Comparison of ENCODE assay signal across 17 mouse cellular contexts in genomic region chr19:22604322-22604721, GRCm38 (mm10).
DNase-seq lines count a peak whose midpoint lies in the region; ATAC-seq and TF ChIP-seq lines count a peak whose summit lies in the region.
"Had no signal": no experiment of that assay in that cellular context is flagged by ENCODE, and none has a peak within 500 bp of the region (broad histone marks: within the 10 kb centered on the region; RNA-seq: fewer than 3 reads in every experiment).

No protein-coding gene starts in this region.

- no peak overlapping the region for H3K4me3 ChIP-seq in midbrain, embryonic 16.5 days (ENCODE audit: low read depth, low read length)
- no peak overlapping the region for H3K4me3 ChIP-seq in midbrain, embryonic 10.5 days
- no peak overlapping the region for H3K4me3 ChIP-seq in layer of hippocampus, adult 2 months
- H3K4me3 ChIP-seq: heart, adult 2 months; neural tube, embryonic 13.5 days had no signal

- TF ChIP-seq CTCF in layer of hippocampus, adult 2 months (conservative IDR thresholded peaks at IDR 0.05), result no peak

- H3K9me3 ChIP-seq in midbrain, embryonic 16.5 days (replicated peaks; ENCODE audit: control insufficient read depth, low read length, poor library complexity, severe bottlenecking), result no peaks in the 10 kb centered on the region
- no peaks in the 10 kb centered on the region for H3K9me3 ChIP-seq in midbrain, embryonic 10.5 days (replicated peaks)
- H3K9me3 ChIP-seq: neural tube, embryonic 13.5 days had no signal

- no peak for DNase-seq in cerebellum, postnatal 4 days (ENCODE audit: low spot score in 2 of 2)
- DNase-seq in midbrain, embryonic 10.5 days (ENCODE audit: low spot score), result no peak
- DNase-seq in cerebellum, adult 9-11 months, result peak; percentile 49
- DNase-seq in retina, postnatal 1 day, result peak; percentile 67
- no peak for DNase-seq in layer of hippocampus, adult 2 months (ENCODE audit: low spot score in 2 of 2)
- DNase-seq: heart, adult 2 months; kidney, adult 2 months; layer of hippocampus, postnatal 36 days; lung, postnatal 14 days; thymus, postnatal 25 days had no signal

- peak overlapping the region; percentile 3; the same call in 1 of the 2 replicates for H3K27ac ChIP-seq in midbrain, embryonic 16.5 days (ENCODE audit: low read length)
- no peak overlapping the region for H3K27ac ChIP-seq in midbrain, embryonic 10.5 days (replicated peaks)
- H3K27ac ChIP-seq in layer of hippocampus, adult 2 months, result no peak overlapping the region
- H3K27ac ChIP-seq: heart, adult 2 months; neural tube, embryonic 13.5 days; stomach, postnatal 0 days had no signal

- 28% methylated on average over 4 of the region's 4 CpGs for WGBS in midbrain, embryonic 16.5 days
- WGBS in midbrain, embryonic 10.5 days, result 38% methylated on average over 4 of the region's 4 CpGs

- no peaks in the 10 kb centered on the region for H3K27me3 ChIP-seq in midbrain, embryonic 16.5 days (ENCODE audit: control insufficient read depth, insufficient read depth, low read depth, low read length)
- H3K27me3 ChIP-seq in midbrain, embryonic 10.5 days (ENCODE audit: low read depth, poor library complexity, severe bottlenecking), result no peaks in the 10 kb centered on the region
- H3K27me3 ChIP-seq: neural tube, embryonic 13.5 days had no signal

- H3K4me1 ChIP-seq in midbrain, embryonic 16.5 days (ENCODE audit: control insufficient read depth, insufficient read depth, low read length), result peaks cover 23% of the 10 kb centered on the region
- H3K4me1 ChIP-seq in midbrain, embryonic 10.5 days, result 0 out of 2 replicates have a peak, but pooled peaks cover 2% of the 10 kb centered on the region
- H3K4me1 ChIP-seq: neural tube, embryonic 13.5 days had no signal

- H3K4me2 ChIP-seq in midbrain, embryonic 16.5 days (ENCODE audit: low read length), result no peak overlapping the region
- H3K4me2 ChIP-seq: neural tube, embryonic 13.5 days had no signal

- no peak overlapping the region for H3K9ac ChIP-seq in midbrain, embryonic 16.5 days (ENCODE audit: low read depth, low read length)
- H3K9ac ChIP-seq: neural tube, embryonic 13.5 days had no signal

- H3K36me3 ChIP-seq in midbrain, embryonic 16.5 days (ENCODE audit: control insufficient read depth, insufficient read depth, low read length), result no peaks in the 10 kb centered on the region
- no peaks in the 10 kb centered on the region for H3K36me3 ChIP-seq in midbrain, embryonic 10.5 days
- H3K36me3 ChIP-seq: neural tube, embryonic 13.5 days had no signal

- ATAC-seq in cerebellum, adult (ENCODE audit: insufficient number of reproducible peaks, low FRiP score, low TSS enrichment), result 0 out of 2 replicates have a peak, but pooled peaks have one; percentile 56
- ATAC-seq in midbrain, embryonic 16.5 days, result peak; percentile 71
- ATAC-seq in megakaryocyte, adult 5-6 weeks (ENCODE audit: poor library complexity, severe bottlenecking), result no peak
- ATAC-seq: forebrain, embryonic 14.5 days; hindbrain, embryonic 16.5 days had no signal

Comparison
In these comparisons a context has a peak if more than half of its experiments do, and no peak if none do; other contexts are left out.
1. DNase-seq: peak in cerebellum, adult 9-11 months (single experiment) and retina, postnatal 1 day (single experiment); none in cerebellum, postnatal 4 days (0 of 2), midbrain, embryonic 10.5 days (single experiment) and layer of hippocampus, adult 2 months (0 of 2).